Mouse (Mus musculus): Measurements from ENCODE around the gene Adgrv1. TPM values are rescaled to one million over a fixed set of nuclear protein-coding genes. Genes with fewer than 3 reads are reported as not detected.

The Adgrv1 gene
- not detected for total RNA-seq (2023)

GRCm38 (mm10) chr13:81632720-81633415, at the start of gene Adgrv1:
TSS of gene Adgrv1 (minus strand) at chr13:81633154.

GRCm38 (mm10) chr13:81657351-81658052, 24.5 kb upstream of the Adgrv1 start, which contains the start of gene Lysmd3:
TSS of gene Lysmd3 (plus strand) at chr13:81657663.

Other genes starting within 250 kb of the Adgrv1 start
- gene Lysmd3, start 24.5 kb upstream of the Adgrv1 start, total RNA-seq (2023): 44.0 TPM
- 7.3 TPM for gene Polr3g, start 77.9 kb upstream of the Adgrv1 start, total RNA-seq (2023)
- 6.8 TPM for gene Mblac2, start 78.2 kb upstream of the Adgrv1 start, total RNA-seq (2023)
- 87.3 TPM for gene Cetn3, start 149.9 kb upstream of the Adgrv1 start, total RNA-seq (2023)